Mouse (Mus musculus) megakaryocyte, embryonic 14.5 days (primary cell): ENCODE data around the gene B830017H08Rik.

Experiments used
- FLI1 ChIP-seq: IDR thresholded peaks from 2 replicates; pipeline ENCODE4 v1.6.1; 2012; ENCODE audit warnings: low read length, inconsistent platforms, mixed read lengths
- GATA1 ChIP-seq: IDR thresholded peaks from 3 replicates; pipeline ENCODE4 v1.6.1; 2012; ENCODE audit warnings: mixed read lengths, low read length, inconsistent platforms, borderline replicate concordance

GRCm38 (mm10) chr16:17839976-17840375 lies 7.1 kb downstream of the B830017H08Rik start:
- no peak for TF ChIP-seq GATA1
- TF ChIP-seq FLI1 = no peak
